Mouse (Mus musculus) retina, postnatal 7 days (tissue): Measurements from ENCODE around the gene Myh10.

Experiments used
- DNase-seq: peaks from one replicate; pipeline ENCODE4 v3.0.0-alpha.2; 2012; ENCODE audit warnings: low read depth, low spot score

Gene Myh10

GRCm38 (mm10) chr11:68859943-68860593 is 168.7 kb downstream of the Myh10 start:
- no peak for DNase-seq

DNA sequence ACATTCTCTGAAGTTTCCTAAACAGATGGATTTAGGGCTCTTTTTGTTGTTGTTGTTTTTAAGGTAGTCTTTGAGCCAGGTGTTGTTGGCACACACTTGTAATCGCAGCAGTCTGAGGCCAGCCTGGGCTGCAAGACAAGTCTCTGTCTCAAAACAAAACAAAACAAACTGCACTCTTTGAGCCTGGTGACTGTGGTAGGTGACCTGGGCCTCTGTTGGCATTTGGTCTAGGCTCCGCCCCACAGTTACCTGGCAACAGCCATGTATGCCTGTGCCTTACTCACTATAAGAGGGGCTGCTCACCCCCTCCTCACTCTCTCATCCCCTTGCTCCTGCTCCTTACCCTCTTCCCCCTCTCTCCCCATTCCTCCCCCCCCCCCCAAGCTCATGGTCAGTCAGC is 170.9 kb downstream of the Myh10 start:
- no peak for DNase-seq

DNA sequence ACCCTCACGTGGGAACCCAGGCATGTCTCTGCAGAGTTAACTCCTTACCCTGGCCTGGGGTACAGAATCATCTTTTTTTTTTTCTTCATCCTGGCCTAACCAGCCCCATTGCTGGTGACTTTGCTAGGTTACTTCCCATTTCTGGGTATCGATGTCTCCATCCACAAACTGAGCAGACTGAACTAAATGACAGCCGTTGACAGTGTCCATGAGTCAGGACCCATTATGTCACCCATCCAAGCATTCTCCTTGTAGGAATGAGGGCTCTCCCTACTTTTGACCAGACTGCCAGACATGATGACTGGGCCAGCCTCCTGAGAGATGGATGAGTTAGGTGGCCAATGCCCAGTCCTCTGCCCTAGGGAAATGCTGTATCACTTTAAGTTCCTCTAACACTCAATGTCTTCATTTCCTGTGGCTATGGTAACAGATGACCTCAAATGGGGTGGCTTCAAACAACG is 172.3 kb downstream of the Myh10 start:
- DNase-seq = no peak

- no peak for DNase-seq
Observed at GRCm38 (mm10) chr11:68864544-68865189, 173.3 kb downstream of the Myh10 start.
